Mouse (Mus musculus): ENCODE measurements around the gene Ran.

DNA sequence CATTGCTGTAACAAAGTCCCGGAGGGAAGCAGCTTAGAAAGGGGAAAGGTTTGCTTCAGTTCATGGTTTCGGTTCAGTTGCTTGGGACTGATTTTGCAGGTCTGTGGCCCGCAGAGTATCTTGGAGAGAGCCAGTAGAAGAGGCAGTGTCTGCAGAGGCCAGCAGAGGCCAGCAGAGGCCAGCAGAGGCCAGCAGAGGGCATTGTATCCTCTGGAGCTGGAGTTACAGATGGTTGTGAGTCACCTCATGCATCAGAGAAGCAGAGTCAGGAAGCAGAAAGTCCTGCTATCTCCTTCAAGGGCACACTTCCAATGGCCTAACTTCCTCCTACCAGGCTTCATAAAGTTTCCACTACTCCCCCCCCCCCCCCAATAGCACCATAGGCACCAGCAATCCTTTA is 39.2 kb downstream of the Ran start:
- TF ChIP-seq TAL1 (IDR thresholded peaks at IDR 0.05; ENCODE audit: low read length), result no peak
- TF ChIP-seq GATA1 (IDR thresholded peaks at IDR 0.05; ENCODE audit: low read length), result no peak
